Mouse (Mus musculus) Muller cell, postnatal 12 days (primary cell): Measurements from ENCODE around the gene Hacd1.

Experiments
- DNase-seq: peaks from one replicate; pipeline ENCODE4 v3.0.0-alpha.2; 2015; ENCODE audit errors: inconsistent ontology term

Gene Hacd1

DNA sequence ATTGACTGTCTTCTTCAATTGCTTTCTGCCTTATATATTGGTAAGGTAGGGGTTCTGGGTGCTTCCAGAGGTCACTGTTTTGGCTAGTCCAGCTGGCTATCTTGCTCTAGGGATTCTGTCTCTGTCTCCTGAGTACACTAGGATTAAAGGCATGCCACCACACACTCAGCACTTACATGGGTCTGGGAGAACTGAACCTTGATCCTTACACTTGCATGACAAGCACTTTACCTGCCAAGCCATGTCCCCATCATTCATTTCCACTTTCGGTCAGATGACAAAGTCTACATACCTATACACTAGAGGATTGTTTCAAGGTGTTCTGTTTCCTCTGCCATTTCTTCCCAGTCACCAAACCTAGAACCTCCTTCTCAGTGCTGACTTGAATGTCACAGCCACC lies 50.8 kb downstream of the Hacd1 start:
- DNase-seq, result no peak

DNA sequence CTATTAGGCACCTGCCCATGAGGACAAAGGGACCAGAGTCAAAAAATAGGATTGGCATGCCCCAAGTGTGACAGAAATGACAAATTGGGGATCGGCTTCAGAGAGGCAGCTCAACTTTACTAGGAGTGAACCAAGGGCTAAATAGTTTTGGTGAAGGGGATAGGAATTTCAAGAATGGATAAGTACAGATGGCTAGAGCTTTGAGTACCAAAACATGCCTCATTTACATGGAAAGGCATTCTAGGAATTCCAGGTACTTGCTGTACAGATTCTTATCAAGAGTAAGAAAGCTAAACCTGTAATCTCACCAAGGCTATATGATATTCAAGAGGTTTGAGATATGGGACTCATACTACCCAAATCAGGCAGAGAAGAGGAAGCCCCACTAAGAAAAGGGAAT lies 95.8 kb downstream of the Hacd1 start:
- DNase-seq, result no peak

DNA sequence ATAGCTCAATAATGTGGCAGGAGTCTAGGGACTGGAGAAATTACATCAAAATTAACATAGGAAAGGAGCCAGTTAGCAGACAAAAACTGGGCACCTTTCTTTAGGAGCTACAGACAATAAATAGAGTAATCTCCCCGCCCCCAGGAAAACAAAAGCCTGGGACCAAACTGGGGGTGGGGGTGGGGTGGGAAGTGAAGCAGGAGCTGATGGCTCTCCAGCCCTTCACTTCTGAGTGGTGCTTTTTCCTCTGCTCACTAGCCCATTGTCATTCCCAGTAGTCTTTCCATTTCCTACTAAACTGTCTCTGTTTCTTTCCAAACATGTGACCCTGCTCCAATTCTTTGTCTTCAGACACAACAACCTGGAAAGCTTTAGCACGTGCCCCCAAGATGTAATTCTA lies 99.5 kb downstream of the Hacd1 start:
- no peak for DNase-seq

DNA sequence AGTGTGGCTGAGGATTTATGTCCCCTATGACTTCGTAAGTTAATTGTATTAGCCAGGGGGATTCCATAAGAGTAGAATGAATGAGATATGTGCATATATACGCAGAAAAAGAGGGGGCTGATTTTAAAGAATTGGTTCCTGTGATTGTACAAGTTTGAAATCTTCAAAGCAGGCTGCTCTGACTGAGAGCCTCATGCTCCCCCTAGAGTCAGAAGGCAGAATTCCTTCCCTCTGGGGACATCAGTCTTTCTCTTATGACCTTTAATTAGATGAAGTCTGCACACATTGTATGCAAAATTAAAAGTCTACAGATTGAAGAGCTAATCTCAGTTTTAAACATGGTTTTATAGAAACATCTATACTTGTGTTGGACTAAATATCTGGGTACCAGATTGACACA lies 117.8 kb downstream of the Hacd1 start:
- no peak for DNase-seq

- no peak for DNase-seq
Measured at GRCm38 (mm10) chr2:13935343-13935742, 120.6 kb downstream of the Hacd1 start.

- DNase-seq, result no peak
Measured at GRCm38 (mm10) chr2:13932253-13932652, 123.7 kb downstream of the Hacd1 start.

DNA sequence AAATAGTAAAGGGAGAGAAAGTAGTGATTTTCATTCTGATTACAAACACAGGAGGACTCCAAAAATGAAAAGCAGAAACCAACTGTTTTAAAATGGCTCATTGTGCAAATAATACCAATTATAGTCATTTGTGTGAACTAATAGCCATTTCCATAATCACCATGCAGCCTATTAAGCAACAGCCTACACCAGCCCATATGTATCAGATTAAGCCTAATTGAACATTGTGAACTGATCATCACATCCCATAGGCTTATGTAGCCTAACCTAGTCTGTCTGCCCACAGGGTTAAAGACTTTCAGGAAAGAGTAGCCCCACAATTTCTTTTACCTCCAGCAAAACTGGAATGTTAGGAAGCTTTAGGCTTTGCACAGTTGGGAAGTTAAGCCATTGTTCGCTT lies 125.2 kb downstream of the Hacd1 start:
- no peak for DNase-seq

GRCm38 (mm10) chr2:13888568-13888967 lies 167.4 kb downstream of the Hacd1 start:
- no peak for DNase-seq

DNA sequence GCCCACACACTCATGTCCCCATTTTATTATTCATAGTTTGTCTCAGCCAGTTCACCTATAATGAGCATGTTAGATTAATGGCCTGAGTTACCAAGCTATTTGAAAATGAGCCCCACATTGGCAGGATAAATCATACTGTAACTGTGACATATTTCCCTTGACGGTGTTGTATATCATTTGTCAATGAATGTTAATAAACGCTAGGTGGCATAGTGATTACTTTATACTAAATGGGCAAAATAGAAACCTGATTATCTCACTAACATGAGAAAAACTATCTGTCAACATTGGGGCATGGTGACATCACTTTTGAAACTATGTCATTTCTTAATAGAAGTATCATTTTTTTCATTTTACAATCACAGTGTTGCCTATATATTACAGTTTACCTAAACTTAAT lies 198.5 kb downstream of the Hacd1 start:
- DNase-seq, result no peak

- DNase-seq, result peak; percentile 1
Measured at GRCm38 (mm10) chr2:13855510-13855909, 200.4 kb downstream of the Hacd1 start.

DNA sequence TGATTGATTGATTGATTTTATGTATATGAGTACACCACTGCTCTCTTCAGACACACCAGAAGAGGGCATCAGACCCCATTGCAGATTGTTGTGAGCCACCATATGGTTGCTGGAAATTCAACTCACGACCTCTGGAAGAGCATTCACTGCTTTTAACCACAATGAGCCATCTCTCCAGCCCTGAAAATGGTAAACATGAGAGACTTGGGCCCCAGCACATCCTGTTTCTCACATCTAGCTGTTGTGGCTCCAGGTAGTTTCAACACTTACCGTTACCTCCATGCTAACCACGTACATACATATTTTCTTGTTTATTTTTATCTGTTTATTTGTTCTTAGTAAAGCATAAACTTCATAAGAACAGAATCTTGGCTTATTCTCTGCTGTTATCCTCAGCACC lies 219.6 kb downstream of the Hacd1 start:
- no peak for DNase-seq

GRCm38 (mm10) chr2:13834989-13835388 lies 220.9 kb downstream of the Hacd1 start:
- no peak for DNase-seq

- DNase-seq, result no peak
Measured at GRCm38 (mm10) chr2:13816645-13817044, 239.3 kb downstream of the Hacd1 start.

DNA sequence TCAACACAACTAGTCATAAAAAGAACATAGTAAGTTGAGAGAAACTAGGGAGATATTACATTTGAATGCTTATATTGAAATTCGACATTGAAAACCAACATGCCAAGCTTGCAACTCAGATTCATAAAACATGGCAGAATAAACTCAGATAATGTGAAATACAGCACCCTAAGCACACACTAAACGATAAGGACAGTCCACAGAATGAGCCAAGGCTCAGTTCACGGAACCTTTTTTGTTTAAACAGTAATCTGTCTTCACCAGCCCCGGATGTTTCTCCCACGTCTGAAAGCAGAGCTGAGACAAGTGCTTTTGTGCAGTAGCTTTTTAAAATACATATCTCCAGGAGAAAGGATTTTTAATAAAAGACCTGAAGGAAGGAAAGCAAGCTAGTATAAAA lies 247.3 kb downstream of the Hacd1 start:
- DNase-seq, result no peak

DNA sequence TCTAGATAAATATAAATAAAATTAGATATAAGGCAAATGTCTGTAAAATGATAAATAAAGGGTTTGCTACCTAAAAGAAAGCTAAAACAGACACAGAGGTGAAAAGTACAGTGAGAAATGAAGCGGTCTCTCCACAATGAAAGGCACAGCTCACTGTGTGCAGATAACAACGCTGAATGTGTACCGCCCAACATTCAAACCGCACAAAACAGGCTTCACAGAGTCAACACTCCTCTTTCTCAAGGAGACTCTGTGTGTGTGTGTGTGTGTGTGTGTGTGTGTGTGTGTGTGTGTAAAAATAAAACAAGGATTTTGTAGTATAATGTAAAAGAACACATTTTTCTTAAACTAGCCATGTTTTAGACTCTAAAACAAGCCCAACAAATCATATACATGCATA lies 247.9 kb downstream of the Hacd1 start:
- no peak for DNase-seq

DNA sequence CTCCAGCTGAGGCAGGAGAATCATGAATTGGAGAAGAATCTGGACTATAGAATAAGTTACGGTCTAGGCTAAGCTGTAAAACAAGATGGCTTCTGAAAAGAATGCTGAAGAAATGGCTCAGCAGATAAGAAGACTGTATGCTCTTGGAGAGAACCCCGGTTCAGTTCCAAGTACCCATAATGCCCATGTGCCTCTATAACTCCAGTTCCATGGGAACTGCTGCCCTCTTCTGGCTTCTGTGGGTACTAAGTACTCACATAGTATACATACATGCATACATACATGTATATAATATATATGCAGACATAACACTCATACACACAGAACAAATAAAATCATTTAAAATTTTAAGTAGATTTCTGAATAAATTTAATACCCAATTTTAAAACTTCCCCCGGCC lies 249.8 kb downstream of the Hacd1 start:
- no peak for DNase-seq

DNA sequence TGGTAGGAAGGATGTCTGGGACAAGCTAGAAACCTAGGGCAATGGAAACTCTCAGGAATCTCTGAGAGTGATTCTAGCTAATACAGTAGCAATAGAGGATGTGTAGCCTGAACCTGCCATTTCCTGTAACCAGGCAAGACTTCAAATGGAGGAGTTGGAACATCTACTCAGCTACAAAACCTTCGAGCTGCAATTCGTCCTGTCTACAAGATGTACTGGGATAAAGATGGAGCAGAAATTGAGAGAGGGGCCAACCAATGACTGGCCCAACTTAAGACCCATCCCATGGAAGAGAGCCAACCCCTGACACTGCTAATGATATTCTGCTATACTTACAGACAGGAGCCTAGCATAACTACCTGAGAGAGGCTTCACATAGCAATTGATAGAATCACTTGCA lies 255.3 kb downstream of the Hacd1 start:
- no peak for DNase-seq
